Mouse (Mus musculus) megakaryocyte, embryonic 14.5 days (primary cell): ENCODE results near the gene Gm2a.

ENCODE experiments used
- FLI1 ChIP-seq: IDR thresholded peaks from 2 replicates; pipeline ENCODE4 v1.6.1; 2012; ENCODE audit warnings: low read length, inconsistent platforms, mixed read lengths
- GATA1 ChIP-seq: IDR thresholded peaks from 3 replicates; pipeline ENCODE4 v1.6.1; 2012; ENCODE audit warnings: mixed read lengths, low read length, inconsistent platforms, borderline replicate concordance

DNA sequence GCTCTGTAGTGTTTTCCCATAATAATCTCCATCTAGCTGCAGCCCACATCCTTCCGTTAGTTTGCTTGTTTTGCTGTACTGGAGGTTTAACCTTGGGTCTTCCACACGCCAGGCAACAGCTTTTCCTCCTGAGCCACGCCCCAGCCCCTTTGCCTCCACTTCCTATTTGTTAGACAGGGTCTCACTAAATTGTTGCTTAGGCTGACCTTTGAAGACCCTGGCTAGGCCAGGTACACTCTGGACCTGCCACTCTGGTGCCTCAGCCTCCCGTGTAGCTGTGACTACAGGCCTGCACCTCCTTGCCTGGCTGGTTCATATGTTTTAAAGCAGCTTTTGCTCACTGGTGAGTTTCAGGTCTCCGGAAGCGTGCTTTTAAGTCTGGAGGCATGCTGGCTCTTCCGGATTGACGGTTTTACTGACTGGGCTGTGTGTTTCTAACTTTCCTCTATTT, 22.9 kb downstream of the Gm2a start:
- TF ChIP-seq GATA1: no peak
- TF ChIP-seq FLI1: no peak
